Mouse (Mus musculus) kidney, postnatal 25 days (tissue): ENCODE measurements around the gene Gpkow.
A peak's percentile ranks its signal among the peaks of the same experiment; 100 is the strongest.

Experiments
- DNase-seq, 2 experiments: peaks; one replicate each; pipeline ENCODE4 v3.0.0; 2021; ENCODE audit warnings: mixed read lengths in 2 of 2

The Gpkow gene

GRCm38 (mm10) chrX:7750432-7751116, 53.6 kb downstream of the Gpkow start, which contains the start of gene Ccdc120:
Gene Ccdc120 (minus strand): TSS chrX:7750905.
- peak; percentile 84 to 87 for DNase-seq

- peak in 1 of 2 experiments; percentile 45 for DNase-seq
Observed at GRCm38 (mm10) chrX:7753627-7754026, 56.7 kb downstream of the Gpkow start.
